Mouse (Mus musculus): ENCODE results near the gene Prr29.

GRCm38 (mm10) chr11:106364712-106365111, 560 bp upstream of the Prr29 start:
- TF ChIP-seq USF2 (IDR thresholded peaks at IDR 0.05; ENCODE audit: borderline replicate concordance in 1 of 2, insufficient read depth in 1 of 2, low read depth in 1 of 2, low read length in 2 of 2) (no peak), CTCF (IDR thresholded peaks at IDR 0.05 in 2 of 3, conservative IDR thresholded peaks at IDR 0.05 in 1 of 3; ENCODE audit: control insufficient read depth in 1 of 3, insufficient read depth in 1 of 3, low read depth in 2 of 3, low read length in 3 of 3, poor library complexity in 1 of 3, severe bottlenecking in 1 of 3) (no peak), ZC3H11A (IDR thresholded peaks at IDR 0.05; ENCODE audit: low read depth, low read length) (no peak), MYB (IDR thresholded peaks at IDR 0.05; ENCODE audit: low read depth, low read length) (no peak), MEF2A (IDR thresholded peaks at IDR 0.05; ENCODE audit: extremely low read depth, insufficient replicate concordance, low read depth, low read length, poor library complexity, severe bottlenecking) (no peak), MYC (IDR thresholded peaks at IDR 0.05; ENCODE audit: low read depth, low read length) (no peak)

Measured in MEL (cell line).